Mouse (Mus musculus) gonadal fat pad, adult 2 months (tissue): ENCODE measurements around the gene Mxi1. TPM values are rescaled to one million over a fixed set of nuclear protein-coding genes. Genes with fewer than 3 reads are reported as not detected.

Experiments
- DNase-seq: peaks from one replicate; pipeline ENCODE4 v3.0.0-alpha.2; 2012; ENCODE audit warnings: low read depth
- polyA plus RNA-seq: library from polyadenylated mRNA; depleted of rRNA; stranded (reverse); fragments of >200 nt; gene quantifications from 2 replicates; pipeline ENCODE4 v1.2.3, GENCODE M21; 2012; rRNA removed

The Mxi1 gene
- 20.4 and 26.4 TPM in 2 replicates for polyA plus RNA-seq

- DNase-seq = no peak
Measured at GRCm38 (mm10) chr19:53310348-53310747, at the start of gene Mxi1. Gene Mxi1 (plus strand): TSS chr19:53310518.

DNA sequence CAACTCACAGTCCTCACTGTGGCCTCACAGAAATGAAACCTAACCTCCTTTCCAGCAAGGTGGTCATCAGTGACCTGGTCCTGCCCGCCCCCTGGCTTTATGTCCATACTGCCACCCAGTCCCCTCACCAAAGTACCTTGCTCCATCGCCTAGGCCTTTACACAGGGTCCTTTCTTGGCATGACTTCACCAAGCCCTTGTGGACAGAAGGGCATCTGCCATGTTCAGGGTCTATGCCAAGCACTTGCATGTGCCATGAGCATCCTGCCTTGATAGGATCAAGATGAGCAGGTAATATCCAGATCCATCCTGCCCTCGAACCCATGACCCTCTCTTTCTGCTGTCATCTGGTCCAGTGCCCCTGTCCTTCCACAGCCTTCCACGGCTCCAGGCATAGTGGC, 49.5 kb upstream of the Mxi1 start:
- no peak for DNase-seq

DNA sequence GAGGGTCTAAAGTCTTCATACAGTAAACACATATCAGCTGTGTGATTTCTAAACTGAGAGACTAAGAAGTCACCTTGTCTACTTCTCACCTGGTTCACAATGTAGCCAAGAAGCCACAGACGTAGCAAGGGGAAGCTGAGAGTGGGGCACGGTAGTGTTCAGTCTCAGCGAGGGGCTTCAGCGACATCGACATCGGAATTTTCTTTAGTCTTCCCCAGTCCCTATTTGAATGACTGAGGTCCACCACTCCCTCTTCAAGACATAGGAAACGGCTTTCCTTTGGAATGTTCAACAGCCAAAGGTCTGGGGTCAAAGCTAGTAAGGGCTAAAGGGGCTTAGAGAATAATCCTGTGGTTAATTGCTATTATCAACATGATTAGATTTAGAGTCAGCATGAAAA, 48.3 kb upstream of the Mxi1 start:
- DNase-seq = no peak

DNA sequence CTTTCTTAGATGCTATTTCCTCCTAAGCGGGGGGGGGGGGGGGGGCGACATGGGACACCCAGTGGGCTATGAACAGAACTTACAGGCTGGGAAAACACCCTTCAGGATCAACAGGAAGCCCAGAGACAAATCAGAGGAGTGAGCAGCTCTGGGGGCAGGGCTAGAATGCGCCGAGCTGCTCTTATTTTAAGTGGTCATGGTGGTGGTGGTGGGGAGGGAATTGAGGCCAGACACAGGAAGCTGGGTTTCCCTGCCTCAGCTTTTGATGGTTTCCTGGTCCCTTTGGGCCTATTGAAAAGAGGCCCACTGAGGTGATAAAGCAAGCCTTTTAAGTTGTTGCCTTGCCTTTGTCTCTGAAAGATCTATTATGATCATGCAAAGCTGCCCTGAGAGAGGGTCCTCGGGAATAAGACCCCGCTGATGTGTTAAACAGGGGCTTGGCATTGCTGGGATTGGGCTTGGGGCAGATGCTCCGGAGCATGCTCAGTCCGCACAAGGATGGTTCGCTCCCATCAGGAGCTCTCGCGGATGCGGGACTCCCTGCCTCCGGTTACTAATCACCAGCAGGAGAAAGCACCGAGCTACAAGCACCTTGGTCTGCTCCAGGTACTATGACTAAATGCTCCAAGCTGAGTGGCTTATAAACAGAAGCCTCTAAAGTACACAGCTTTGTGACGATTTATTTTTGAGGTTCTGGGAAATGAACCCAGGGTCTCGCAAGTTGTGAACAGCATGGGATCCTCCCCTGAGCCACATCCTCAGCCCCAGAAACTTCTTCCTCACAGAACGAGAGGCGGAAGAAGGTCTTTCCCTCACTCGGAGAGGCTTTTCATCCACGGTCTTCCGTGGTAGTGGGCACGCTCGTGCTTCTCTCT, 46.2 kb upstream of the Mxi1 start:
- no peak for DNase-seq

- no peak for DNase-seq
Measured at GRCm38 (mm10) chr19:53264821-53265727, 45.2 kb upstream of the Mxi1 start.

DNA sequence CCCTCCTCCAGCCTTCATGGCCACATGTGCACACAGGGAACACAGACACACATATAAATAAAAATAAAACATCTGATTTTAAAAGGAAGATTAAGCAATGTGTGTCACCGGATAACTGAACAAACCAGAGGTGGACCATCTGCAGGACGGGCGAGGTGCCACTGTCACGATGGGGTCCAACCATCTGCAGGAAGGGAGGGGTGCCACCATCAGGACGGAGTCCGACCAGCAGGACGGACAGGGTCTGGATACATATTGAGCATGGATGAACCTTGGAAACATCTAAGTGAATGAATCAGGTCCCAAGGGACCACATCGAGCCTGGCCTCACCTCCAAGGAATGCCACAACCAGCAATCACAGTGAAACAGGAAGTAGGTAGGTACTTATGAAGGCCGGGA, 43.0 kb upstream of the Mxi1 start:
- DNase-seq = no peak

- DNase-seq = no peak
Measured at GRCm38 (mm10) chr19:53273055-53273722, 37.1 kb upstream of the Mxi1 start.

- DNase-seq = no peak
Measured at GRCm38 (mm10) chr19:53273781-53274428, 36.4 kb upstream of the Mxi1 start.

DNA sequence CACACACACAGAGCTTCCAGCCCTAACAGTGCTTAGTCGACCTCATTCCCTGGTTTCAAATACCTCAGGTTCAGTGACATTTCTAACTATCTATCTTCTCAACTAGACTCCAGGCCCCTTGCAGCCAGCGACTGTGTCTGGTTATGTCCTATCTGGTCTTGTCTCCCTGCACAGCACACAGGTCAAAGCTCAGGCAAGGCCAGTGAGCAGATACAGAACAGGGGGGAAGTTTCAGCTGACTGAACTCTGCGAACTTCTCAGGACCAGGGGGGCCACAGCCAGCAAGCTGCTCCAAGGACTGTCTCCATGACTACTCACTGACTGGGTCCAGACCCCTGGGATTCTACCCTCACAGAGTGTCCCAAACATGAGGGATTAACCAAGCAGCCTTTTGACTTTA, 35.1 kb upstream of the Mxi1 start:
- no peak for DNase-seq

- DNase-seq = no peak
Measured at GRCm38 (mm10) chr19:53276902-53277707, 33.2 kb upstream of the Mxi1 start.

- DNase-seq = no peak
Measured at GRCm38 (mm10) chr19:53278491-53279415, 31.6 kb upstream of the Mxi1 start.

DNA sequence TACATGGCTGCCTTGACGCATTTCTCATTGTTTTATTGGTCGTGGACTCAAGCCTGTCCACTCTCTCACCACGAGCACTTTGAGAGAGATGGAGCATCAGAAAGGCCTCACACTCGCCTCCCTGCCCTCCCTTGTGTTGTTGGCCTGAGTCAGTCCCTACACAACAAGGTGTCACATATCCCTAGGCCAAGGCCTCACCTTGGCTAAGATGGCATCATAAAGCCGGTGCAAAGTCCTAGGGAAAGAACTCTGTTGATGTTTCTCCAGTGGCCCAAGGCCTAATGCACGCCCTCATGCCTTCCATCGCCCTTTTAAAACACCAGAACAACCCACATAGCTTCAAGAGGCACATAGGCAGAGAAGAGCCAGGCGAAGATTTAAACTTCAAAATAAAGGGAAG, 30.1 kb upstream of the Mxi1 start:
- DNase-seq = no peak

DNA sequence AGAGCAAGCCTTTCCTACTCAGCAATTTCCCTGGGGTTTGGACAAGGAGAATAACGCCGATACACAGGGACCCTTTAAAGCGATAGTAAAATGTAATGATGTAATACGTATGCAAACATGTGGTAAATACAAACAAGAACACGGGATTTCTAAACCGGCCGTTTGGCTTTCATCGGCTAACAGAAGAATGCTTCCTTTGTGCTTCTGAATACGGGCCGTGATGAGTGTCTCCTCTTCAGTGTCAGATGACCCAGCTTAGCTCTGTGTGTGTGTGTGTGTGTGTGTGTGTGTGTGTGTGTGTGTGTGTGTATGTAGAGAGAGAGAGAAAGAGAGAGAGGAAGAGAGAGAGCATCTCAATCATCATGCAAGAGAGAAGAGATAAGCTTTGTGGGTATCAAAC, 27.7 kb upstream of the Mxi1 start:
- no peak for DNase-seq

DNA sequence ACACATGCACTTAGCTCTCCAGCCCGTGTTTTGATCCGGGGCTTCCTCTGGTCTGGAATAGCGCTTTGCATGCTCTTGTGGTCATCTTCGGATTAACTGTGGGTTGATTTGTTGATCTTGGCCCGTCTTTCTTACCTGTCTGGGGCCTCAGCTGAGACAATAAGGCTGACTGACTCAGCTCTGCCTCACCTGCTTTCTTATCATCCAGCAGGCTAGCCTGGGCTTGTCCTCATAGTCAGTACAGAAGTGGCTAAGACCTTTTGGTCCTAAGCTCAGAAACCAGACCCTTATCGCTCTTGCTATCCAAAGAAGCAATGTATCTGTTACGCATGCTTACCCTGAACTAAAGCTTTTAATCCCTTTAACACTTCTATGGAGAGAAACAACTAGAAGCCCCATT, 26.6 kb upstream of the Mxi1 start:
- peak; percentile 38 for DNase-seq

GRCm38 (mm10) chr19:53284268-53285208, 25.8 kb upstream of the Mxi1 start:
- no peak for DNase-seq

- no peak for DNase-seq
Measured at GRCm38 (mm10) chr19:53296331-53297254, 13.7 kb upstream of the Mxi1 start.

- DNase-seq = no peak
Measured at GRCm38 (mm10) chr19:53299156-53299828, 11.0 kb upstream of the Mxi1 start.
